Mouse (Mus musculus): ENCODE measurements around the gene Tgm4.

DNA sequence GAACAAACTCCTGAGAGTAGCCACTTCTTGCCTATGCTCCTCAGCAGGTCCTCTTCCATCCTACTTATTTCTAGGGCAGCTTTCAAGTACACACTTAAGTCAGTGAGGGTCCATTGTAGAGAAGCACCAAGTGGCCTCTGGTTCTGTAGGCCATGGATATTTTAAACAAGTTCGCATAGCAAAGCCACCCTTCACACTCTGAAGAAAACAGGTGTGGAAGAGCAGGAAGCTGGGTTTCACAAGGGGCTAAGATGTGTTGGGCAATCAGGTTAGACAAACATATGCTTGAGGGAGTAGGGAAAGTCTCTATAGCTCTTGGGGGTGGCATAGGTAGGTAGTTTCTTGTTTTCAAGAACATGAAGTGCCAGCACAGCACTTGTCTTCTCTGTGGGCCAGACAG lies 50.8 kb downstream of the Tgm4 start:
- no peak for TF ChIP-seq POLR2A (IDR thresholded peaks at IDR 0.05; ENCODE audit: low read depth, low read length)
- no peak for TF ChIP-seq CTCF (conservative IDR thresholded peaks at IDR 0.05; ENCODE audit: insufficient read depth, insufficient read length, low read depth, low read length)

Data from kidney, adult 2 months (tissue).